Mouse (Mus musculus) layer of hippocampus, adult 8-10 months (tissue): ENCODE measurements around the gene Cadm4. TPM values are rescaled to one million over a fixed set of nuclear protein-coding genes. Genes with fewer than 3 reads are reported as not detected.
"Not testable (repeated sequence)": the region's sequence is repeated elsewhere in the genome, so short reads cannot be mapped to it uniquely, and the experiment has no call there.

Experiments used
- DNase-seq, 2 experiments: peaks; one replicate each; pipeline ENCODE4 v3.0.0; 2022; ENCODE audit warnings: low spot score in 2 of 2
- total RNA-seq, 4 experiments: library from RNA; stranded (reverse); gene quantifications; 2 replicates each; pipeline ENCODE4 v1.2.4; 2022

Gene Cadm4
- total RNA-seq, 4 experiments from 2014 or later: 123 to 166 (median 143) TPM

- DNase-seq: no peak
Measured at GRCm38 (mm10) chr7:24466835-24467234, 15.0 kb upstream of the Cadm4 start.

GRCm38 (mm10) chr7:24467886-24468285 lies 13.9 kb upstream of the Cadm4 start:
- DNase-seq: no peak

GRCm38 (mm10) chr7:24469126-24469525 lies 12.7 kb upstream of the Cadm4 start:
- DNase-seq: no peak

GRCm38 (mm10) chr7:24470356-24470755 lies 11.5 kb upstream of the Cadm4 start:
- no peak for DNase-seq

- DNase-seq: no peak
Measured at GRCm38 (mm10) chr7:24472442-24472841, 9.4 kb upstream of the Cadm4 start.

- DNase-seq: no peak
Measured at GRCm38 (mm10) chr7:24472937-24473336, 8.9 kb upstream of the Cadm4 start.

- peak; percentile 59 to 72 for DNase-seq
Measured at GRCm38 (mm10) chr7:24473913-24474529, 7.8 kb upstream of the Cadm4 start.

GRCm38 (mm10) chr7:24474811-24475506 lies 6.9 kb upstream of the Cadm4 start:
- DNase-seq: peak; percentile 69 to 74

- no peak for DNase-seq
Measured at GRCm38 (mm10) chr7:24476338-24476737, 5.5 kb upstream of the Cadm4 start.

- no peak for DNase-seq
Measured at GRCm38 (mm10) chr7:24476856-24477255, 5.0 kb upstream of the Cadm4 start.

GRCm38 (mm10) chr7:24478911-24479310 lies 2.9 kb upstream of the Cadm4 start:
- DNase-seq: no peak

- no peak for DNase-seq
Measured at GRCm38 (mm10) chr7:24479685-24480084, 2.1 kb upstream of the Cadm4 start.

GRCm38 (mm10) chr7:24480121-24480941 lies 1.5 kb upstream of the Cadm4 start:
- peak in 1 of 2 experiments; percentile 44 for DNase-seq

- no peak for DNase-seq
Measured at GRCm38 (mm10) chr7:24480986-24481473, 793 bp upstream of the Cadm4 start.

- no peak for DNase-seq
Measured at GRCm38 (mm10) chr7:24482208-24483020, 591 bp downstream of the Cadm4 start.

GRCm38 (mm10) chr7:24483291-24483690 lies 1.5 kb downstream of the Cadm4 start:
- not testable (repeated sequence) for DNase-seq

- DNase-seq: peak in 1 of 2 experiments; percentile 33
Measured at GRCm38 (mm10) chr7:24485481-24485880, 3.7 kb downstream of the Cadm4 start.

- no peak for DNase-seq
Measured at GRCm38 (mm10) chr7:24486654-24487130, 4.9 kb downstream of the Cadm4 start.

- no peak for DNase-seq
Measured at GRCm38 (mm10) chr7:24487403-24487802, 5.6 kb downstream of the Cadm4 start.

GRCm38 (mm10) chr7:24488303-24488702 lies 6.5 kb downstream of the Cadm4 start:
- no peak for DNase-seq
